Mouse (Mus musculus) cerebellum, postnatal 4 days (tissue): ENCODE data around the gene 4933428G20Rik.

Experiments used
- DNase-seq, 2 experiments: peaks; one replicate each; pipeline ENCODE4 v3.0.0; 2022; ENCODE audit warnings: low spot score in 2 of 2, mixed read lengths in 1 of 2

Gene 4933428G20Rik

GRCm38 (mm10) chr11:97499865-97500719, at the start of gene 4933428G20Rik:
Gene 4933428G20Rik, minus strand, starts transcription at chr11:97500340.
- DNase-seq, result no peak

GRCm38 (mm10) chr11:97548757-97549156, 48.6 kb upstream of the 4933428G20Rik start:
- no peak for DNase-seq

- DNase-seq, result no peak
Measured at GRCm38 (mm10) chr11:97547957-97548706, 48.0 kb upstream of the 4933428G20Rik start.

- no peak for DNase-seq
Measured at GRCm38 (mm10) chr11:97546804-97547411, 46.8 kb upstream of the 4933428G20Rik start.

- no peak for DNase-seq
Measured at GRCm38 (mm10) chr11:97545808-97546560, 45.8 kb upstream of the 4933428G20Rik start.

- DNase-seq, result no peak
Measured at GRCm38 (mm10) chr11:97543883-97544282, 43.7 kb upstream of the 4933428G20Rik start.

GRCm38 (mm10) chr11:97543181-97543733, 43.1 kb upstream of the 4933428G20Rik start:
- peak in 1 of 2 experiments; percentile 91 for DNase-seq

- no peak for DNase-seq
Measured at GRCm38 (mm10) chr11:97542171-97543150, 42.3 kb upstream of the 4933428G20Rik start.

- DNase-seq, result peak in 1 of 2 experiments; percentile 81
Measured at GRCm38 (mm10) chr11:97540604-97541003, 40.5 kb upstream of the 4933428G20Rik start.

GRCm38 (mm10) chr11:97540136-97540535, 40.0 kb upstream of the 4933428G20Rik start:
- no peak for DNase-seq

GRCm38 (mm10) chr11:97539622-97540021, 39.5 kb upstream of the 4933428G20Rik start:
- DNase-seq, result no peak

GRCm38 (mm10) chr11:97537580-97538089, 37.5 kb upstream of the 4933428G20Rik start:
- DNase-seq, result no peak

- DNase-seq, result peak in 1 of 2 experiments; percentile 77
Measured at GRCm38 (mm10) chr11:97536835-97537579, 36.9 kb upstream of the 4933428G20Rik start.

- no peak for DNase-seq
Measured at GRCm38 (mm10) chr11:97536083-97536747, 36.1 kb upstream of the 4933428G20Rik start.

- no peak for DNase-seq
Measured at GRCm38 (mm10) chr11:97535660-97536059, 35.5 kb upstream of the 4933428G20Rik start.

GRCm38 (mm10) chr11:97535308-97535630, 35.1 kb upstream of the 4933428G20Rik start:
- no peak for DNase-seq

GRCm38 (mm10) chr11:97534442-97535307, 34.5 kb upstream of the 4933428G20Rik start:
- DNase-seq, result no peak

GRCm38 (mm10) chr11:97533653-97534052, 33.5 kb upstream of the 4933428G20Rik start:
- no peak for DNase-seq
